In the genomic region with DNA sequence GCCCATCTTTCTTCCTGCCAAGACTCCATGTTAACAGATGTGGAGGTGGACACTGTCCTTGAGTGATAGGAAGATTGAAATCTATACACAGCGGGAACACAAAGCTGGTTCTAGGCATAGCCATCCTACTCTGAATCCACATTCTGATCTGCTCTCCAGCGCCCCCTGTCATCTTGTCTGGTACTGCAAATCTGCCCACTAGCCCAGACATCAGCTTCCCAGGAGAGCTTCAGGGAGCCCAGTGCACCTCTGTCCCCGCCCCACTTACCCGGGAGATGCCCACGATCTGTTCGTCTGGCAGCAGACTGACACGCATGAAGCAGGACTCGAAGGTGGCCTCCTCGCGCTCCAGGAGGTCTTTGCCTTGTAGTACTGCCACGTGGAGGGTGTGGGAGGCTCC, we compare ENCODE assay signal across 9 mouse cellular contexts. TPM values are rescaled to one million over a fixed set of nuclear protein-coding genes. Genes with fewer than 3 reads are reported as not detected.
DNase-seq lines count a peak whose midpoint lies in the region; ATAC-seq and TF ChIP-seq lines count a peak whose summit lies in the region.
"Had no signal": no experiment of that assay in that cellular context is flagged by ENCODE, and none has a peak within 500 bp of the region (broad histone marks: within the 10 kb centered on the region; RNA-seq: fewer than 3 reads in every experiment).

No protein-coding gene starts in this region.

- no peak overlapping the region for H3K9ac ChIP-seq in forebrain, embryonic 12.5 days
- no peak overlapping the region for H3K9ac ChIP-seq in kidney, postnatal 0 days (ENCODE audit: low read depth, low read length)
- H3K9ac ChIP-seq: heart, embryonic 13.5 days had no signal

- H3K36me3 ChIP-seq in forebrain, embryonic 10.5 days (replicated peaks), result no peaks in the 10 kb centered on the region
- no peaks in the 10 kb centered on the region for H3K36me3 ChIP-seq in forebrain, embryonic 12.5 days (replicated peaks)
- no peaks in the 10 kb centered on the region for H3K36me3 ChIP-seq in kidney, postnatal 0 days (ENCODE audit: insufficient read depth, low read length)
- H3K36me3 ChIP-seq in splenic B cell, adult 2 months (ENCODE audit: control insufficient read depth, insufficient read depth, low read length, poor library complexity, severe bottlenecking), result no peaks in the 10 kb centered on the region
- H3K36me3 ChIP-seq: heart, embryonic 13.5 days had no signal

- peak; percentile 57 for DNase-seq in forebrain, embryonic 10.5 days (ENCODE audit: extremely low spot score, low spot score)
- peak; percentile 68 for DNase-seq in right cerebral cortex, postnatal 4 days
- no peak for DNase-seq in right cerebral cortex, adult 18-20 months
- DNase-seq in cerebellum, postnatal 4 days (ENCODE audit: low spot score in 2 of 2), result peak; percentile 52 to 65
- peak; percentile 47 for DNase-seq in kidney, postnatal 0 days (ENCODE audit: low spot score)
- DNase-seq in lung, postnatal 36 days, result peak; percentile 77
- peak; percentile 62 for DNase-seq in splenic B cell, adult 2 months (ENCODE audit: low read depth, low spot score)

- H3K9me3 ChIP-seq in forebrain, embryonic 10.5 days, result no peaks in the 10 kb centered on the region
- H3K9me3 ChIP-seq in forebrain, embryonic 12.5 days, result no peaks in the 10 kb centered on the region
- no peaks in the 10 kb centered on the region for H3K9me3 ChIP-seq in kidney, postnatal 0 days (replicated peaks; ENCODE audit: low read length)
- H3K9me3 ChIP-seq: heart, embryonic 13.5 days had no signal

- WGBS in forebrain, embryonic 10.5 days, result 15% methylated on average over 11 of the region's 11 CpGs
- WGBS in forebrain, embryonic 12.5 days, result 11% methylated on average over 11 of the region's 11 CpGs
- WGBS in kidney, postnatal 0 days, result 14% methylated on average over 11 of the region's 11 CpGs

- 0 out of 2 replicates have a peak overlapping the region, but pooled peaks have one; percentile 8 for H3K27ac ChIP-seq in forebrain, embryonic 10.5 days
- H3K27ac ChIP-seq in forebrain, embryonic 12.5 days, result no peak overlapping the region
- no peak overlapping the region for H3K27ac ChIP-seq in kidney, postnatal 0 days
- H3K27ac ChIP-seq: heart, embryonic 13.5 days had no signal

- peak; percentile 71 for TF ChIP-seq CTCF in kidney, postnatal 0 days (IDR thresholded peaks at IDR 0.05; ENCODE audit: low read depth)

- H3K4me3 ChIP-seq in forebrain, embryonic 10.5 days, result no peak overlapping the region
- no peak overlapping the region for H3K4me3 ChIP-seq in forebrain, embryonic 12.5 days (replicated peaks)
- no peak overlapping the region for H3K4me3 ChIP-seq in kidney, postnatal 0 days (replicated peaks; ENCODE audit: low read depth, low read length)
- H3K4me3 ChIP-seq: heart, embryonic 13.5 days had no signal

- H3K27me3 ChIP-seq in forebrain, embryonic 10.5 days (ENCODE audit: poor library complexity, severe bottlenecking), result 0 out of 2 replicates have a peak, but pooled peaks cover 3% of the 10 kb centered on the region
- 0 out of 2 replicates have a peak, but pooled peaks cover 6% of the 10 kb centered on the region for H3K27me3 ChIP-seq in forebrain, embryonic 12.5 days
- no peaks in the 10 kb centered on the region for H3K27me3 ChIP-seq in kidney, postnatal 0 days (ENCODE audit: insufficient read depth, low read length)
- no peaks in the 10 kb centered on the region for H3K27me3 ChIP-seq in splenic B cell, adult 2 months (ENCODE audit: control insufficient read depth, insufficient read depth, low read length, poor library complexity, severe bottlenecking)

- H3K4me2 ChIP-seq in forebrain, embryonic 12.5 days, result no peak overlapping the region
- peak overlapping the region; percentile 30 for H3K4me2 ChIP-seq in kidney, postnatal 0 days (ENCODE audit: low read length)

- peaks cover 31% of the 10 kb centered on the region for H3K4me1 ChIP-seq in forebrain, embryonic 10.5 days
- 0 out of 2 replicates have a peak, but pooled peaks cover 6% of the 10 kb centered on the region for H3K4me1 ChIP-seq in forebrain, embryonic 12.5 days
- 0 out of 2 replicates have a peak, but pooled peaks cover 3% of the 10 kb centered on the region for H3K4me1 ChIP-seq in kidney, postnatal 0 days (replicated peaks; ENCODE audit: insufficient read depth, low read length)

- ATAC-seq in forebrain, embryonic 12.5 days (ENCODE audit: low FRiP score), result no peak
- ATAC-seq in kidney, postnatal 0 days (replicated peaks; ENCODE audit: low FRiP score, low read depth), result 0 out of 2 replicates have a peak, but pooled peaks have one; percentile 33

RNA-seq across cellular contexts. Expression of gene Rhod, which starts 17.0 kb away (rescaled TPM):
- polyA plus RNA-seq in forebrain, embryonic 10.5 days (2016; fragmentation: Nextera tagmentation; extraction: Ambion mirVana), result 20.8 and 23.2 TPM in 2 replicates
- polyA plus RNA-seq in forebrain, embryonic 12.5 days (2016; fragmentation: Nextera tagmentation; extraction: Ambion mirVana), result 8.6 and 14.9 TPM in 2 replicates
- 49.3 and 49.7 TPM in 2 replicates for polyA plus RNA-seq in kidney, postnatal 0 days (2015; fragmentation: Nextera tagmentation; extraction: Ambion mirVana)

RNA-seq across cellular contexts. Expression of gene Syt12, which starts 21.0 kb away (rescaled TPM):
- 2.5 and 3.0 TPM in 2 replicates for polyA plus RNA-seq in forebrain, embryonic 10.5 days (2016; fragmentation: Nextera tagmentation; extraction: Ambion mirVana)
- polyA plus RNA-seq in forebrain, embryonic 12.5 days (2016; fragmentation: Nextera tagmentation; extraction: Ambion mirVana), result 1.3 and 2.7 TPM in 2 replicates
- polyA plus RNA-seq in kidney, postnatal 0 days (2015; fragmentation: Nextera tagmentation; extraction: Ambion mirVana), result 1.5 and 1.8 TPM in 2 replicates

RNA-seq across cellular contexts. Expression of gene 2010003K11Rik, which starts 42.2 kb away (rescaled TPM):
- not detected in 2 replicates for polyA plus RNA-seq in forebrain, embryonic 10.5 days (2016; fragmentation: Nextera tagmentation; extraction: Ambion mirVana)
- not detected in 2 replicates for polyA plus RNA-seq in forebrain, embryonic 12.5 days (2016; fragmentation: Nextera tagmentation; extraction: Ambion mirVana)
- 0.57 and 0.61 TPM in 2 replicates for polyA plus RNA-seq in kidney, postnatal 0 days (2015; fragmentation: Nextera tagmentation; extraction: Ambion mirVana)
- polyA plus RNA-seq: heart, embryonic 13.5 days had no signal

RNA-seq across cellular contexts. Expression of gene Pcx, which starts 54.0 kb away (rescaled TPM):
- 17.0 and 18.5 TPM in 2 replicates for polyA plus RNA-seq in forebrain, embryonic 10.5 days (2016; fragmentation: Nextera tagmentation; extraction: Ambion mirVana)
- polyA plus RNA-seq in forebrain, embryonic 12.5 days (2016; fragmentation: Nextera tagmentation; extraction: Ambion mirVana), result 19.2 and 20.0 TPM in 2 replicates
- polyA plus RNA-seq in kidney, postnatal 0 days (2015; fragmentation: Nextera tagmentation; extraction: Ambion mirVana), result 57.6 and 66.9 TPM in 2 replicates

RNA-seq across cellular contexts. Expression of gene Kdm2a, which starts 58.1 kb away (rescaled TPM):
- polyA plus RNA-seq in forebrain, embryonic 10.5 days (2016; fragmentation: Nextera tagmentation; extraction: Ambion mirVana), result 55.2 and 57.2 TPM in 2 replicates
- 57.2 and 61.0 TPM in 2 replicates for polyA plus RNA-seq in forebrain, embryonic 12.5 days (2016; fragmentation: Nextera tagmentation; extraction: Ambion mirVana)
- 30.0 and 32.8 TPM in 2 replicates for polyA plus RNA-seq in kidney, postnatal 0 days (2015; fragmentation: Nextera tagmentation; extraction: Ambion mirVana)
